Mouse (Mus musculus) heart, embryonic 11.5 days (tissue): ENCODE measurements around the gene Fgd1. TPM values are rescaled to one million over a fixed set of nuclear protein-coding genes. Genes with fewer than 3 reads are reported as not detected.
A peak's percentile ranks its signal among the peaks of the same experiment; 100 is the strongest.

Experiments
- ATAC-seq: fragments of 200-750 bp; cut with Nextera tagmentation; replicated peaks from 2 replicates; pipeline ENCODE4 v1.8.0; 2017; ENCODE audit warnings: moderate library complexity; ENCODE audit not compliant: insufficient number of reproducible peaks, low FRiP score, low TSS enrichment
- H3K27ac ChIP-seq: fragments of 300-500 bp; sonication (generic); 2 replicates; pipeline ENCODE4 v1.5.1; 2014; ENCODE audit warnings: mild to moderate bottlenecking, low read depth, low read length
- H3K27me3 ChIP-seq: fragments of 300-500 bp; sonication (generic); 2 replicates; pipeline ENCODE4 v1.6.1; 2014; ENCODE audit warnings: mild to moderate bottlenecking, low read length, mixed read lengths; ENCODE audit not compliant: control insufficient read depth, insufficient read depth
- H3K36me3 ChIP-seq: fragments of 300-500 bp; sonication (generic); 2 replicates; pipeline ENCODE4 v1.6.1; 2014; ENCODE audit warnings: mild to moderate bottlenecking, low read length, moderate library complexity, mixed read lengths; ENCODE audit not compliant: control insufficient read depth, insufficient read depth
- H3K4me1 ChIP-seq: fragments of 300-500 bp; sonication (generic); 2 replicates; pipeline ENCODE4 v1.6.1; 2014; ENCODE audit warnings: low read length; ENCODE audit not compliant: control insufficient read depth, insufficient read depth
- H3K4me2 ChIP-seq: fragments of 300-500 bp; sonication (generic); 2 replicates; pipeline ENCODE4 v1.6.1; 2014; ENCODE audit warnings: mild to moderate bottlenecking, moderate library complexity
- H3K4me3 ChIP-seq: fragments of 300-500 bp; sonication (generic); 2 replicates; pipeline ENCODE4 v1.5.1; 2014; ENCODE audit warnings: low read depth, low read length
- H3K9ac ChIP-seq: fragments of 300-500 bp; sonication (generic); 2 replicates; pipeline ENCODE4 v1.6.1; 2014; ENCODE audit warnings: mild to moderate bottlenecking, low read depth, low read length, moderate library complexity
- H3K9me3 ChIP-seq: fragments of 300-500 bp; sonication (generic); replicated peaks from 2 replicates; pipeline ENCODE4 v1.6.1; 2016; ENCODE audit warnings: low read length; ENCODE audit not compliant: control insufficient read depth
- WGBS: fragments of 180-500 bp; shearing (Covaris S2); extraction: QIAGEN DNeasy Blood & Tissue Kit; methylation state at CpG from one replicate; pipeline ENCODE4 v1.1.7; 2014; ENCODE audit not compliant: insufficient replicate concordance; 5-methylcytosine and 5-hydroxymethylcytosine counted together
- polyA plus RNA-seq: library from polyadenylated mRNA; unstranded; fragments of >200 nt; fragmentation: Nextera tagmentation; extraction: Ambion mirVana; gene quantifications from 2 replicates; pipeline ENCODE4 v1.2.1, GENCODE M21; 2014

The Fgd1 gene
- polyA plus RNA-seq, result 5.8 and 6.4 TPM in 2 replicates

GRCm38 (mm10) chrX:151045850-151046249, at the start of gene Fgd1:
Gene Fgd1 (plus strand): TSS chrX:151046150.
- Histone ChIP-seq H3K27me3 (no peaks in the 10 kb centered on the region; the same call in 1 of the 2 replicates), H3K9me3 (no peaks in the 10 kb centered on the region; the same call in 1 of the 2 replicates), H3K36me3 (no peaks in the 10 kb centered on the region), H3K4me1 (no peaks in the 10 kb centered on the region), H3K4me3 (peak within 1 kb of the TSS; percentile 67), H3K4me2 (peak within 1 kb of the TSS; percentile 64), H3K9ac (peak within 1 kb of the TSS; percentile 82), H3K27ac (peak within 1 kb of the TSS; percentile 83)
- WGBS, result 79% methylated on average over 8 of the region's 8 CpGs
- no peak for ATAC-seq

GRCm38 (mm10) chrX:150996775-150997174, 49.2 kb upstream of the Fgd1 start:
- Histone ChIP-seq H3K4me3 (no peak overlapping the region), H3K36me3 (0 out of 2 replicates have a peak, but pooled peaks cover 3% of the 10 kb centered on the region), H3K4me1 (no peaks in the 10 kb centered on the region), H3K9ac (no peak overlapping the region), H3K27ac (no peak overlapping the region), H3K9me3 (no peaks in the 10 kb centered on the region), H3K27me3 (no peaks in the 10 kb centered on the region), H3K4me2 (no peak overlapping the region)
- 84% methylated on average over 3 of the region's 3 CpGs for WGBS
- no peak for ATAC-seq

GRCm38 (mm10) chrX:151016938-151017877, 28.7 kb upstream of the Fgd1 start, which contains the start of gene Gnl3l:
Gene Gnl3l (minus strand): TSS chrX:151017322.
- peak within 1 kb of the TSS; percentile 65 for H3K4me2 ChIP-seq
- peak; percentile 95 for ATAC-seq
- 24% methylated on average over 43 of the region's 43 CpGs for WGBS

GRCm38 (mm10) chrX:151017897-151018296, 28.1 kb upstream of the Fgd1 start:
- ATAC-seq, result no peak
- H3K4me3 ChIP-seq, result peak overlapping the region; percentile 48
- H3K27me3 ChIP-seq, result no peaks in the 10 kb centered on the region
- WGBS, result 10% methylated on average over 3 of the region's 3 CpGs
- H3K4me2 ChIP-seq, result peak overlapping the region; percentile 62
- peaks cover 2% of the 10 kb centered on the region; the same call in 1 of the 2 replicates for H3K4me1 ChIP-seq
- H3K27ac ChIP-seq, result peak overlapping the region; percentile 62
- peak overlapping the region; percentile 61; the same call in 1 of the 2 replicates for H3K9ac ChIP-seq
- no peaks in the 10 kb centered on the region for H3K9me3 ChIP-seq
- no peaks in the 10 kb centered on the region for H3K36me3 ChIP-seq

More at GRCm38 (mm10) chrX:151016938-151017877, 28.7 kb upstream of the Fgd1 start, which contains the start of gene Gnl3l:
- no peaks in the 10 kb centered on the region for H3K36me3 ChIP-seq
- no peaks in the 10 kb centered on the region for H3K27me3 ChIP-seq
- peak within 1 kb of the TSS; percentile 61; the same call in 1 of the 2 replicates for H3K9ac ChIP-seq
- H3K4me3 ChIP-seq, result peak within 1 kb of the TSS; percentile 48
- H3K9me3 ChIP-seq, result no peaks in the 10 kb centered on the region
- peak within 1 kb of the TSS; percentile 62 for H3K27ac ChIP-seq
- peaks cover 2% of the 10 kb centered on the region; the same call in 1 of the 2 replicates for H3K4me1 ChIP-seq

- Histone ChIP-seq H3K4me1 (peaks cover 2% of the 10 kb centered on the region; the same call in 1 of the 2 replicates), H3K4me2 (peak overlapping the region; percentile 62), H3K27ac (no peak overlapping the region), H3K4me3 (no peak overlapping the region), H3K36me3 (no peaks in the 10 kb centered on the region), H3K9ac (no peak overlapping the region), H3K9me3 (no peaks in the 10 kb centered on the region), H3K27me3 (no peaks in the 10 kb centered on the region)
- 64% methylated on average over 3 of the region's 3 CpGs for WGBS
- no peak for ATAC-seq
Measured at GRCm38 (mm10) chrX:151018798-151019197, 27.2 kb upstream of the Fgd1 start.

- H3K27me3 ChIP-seq, result no peaks in the 10 kb centered on the region
- 0 out of 2 replicates have a peak overlapping the region, but pooled peaks have one; percentile 41 for H3K27ac ChIP-seq
- no peak for ATAC-seq
- no peak overlapping the region for H3K9ac ChIP-seq
- H3K4me3 ChIP-seq, result no peak overlapping the region
- H3K36me3 ChIP-seq, result no peaks in the 10 kb centered on the region
- no peaks in the 10 kb centered on the region for H3K9me3 ChIP-seq
- H3K4me1 ChIP-seq, result no peaks in the 10 kb centered on the region; the same call in 1 of the 2 replicates
- 69% methylated on average over 3 of the region's 3 CpGs for WGBS
- H3K4me2 ChIP-seq, result no peak overlapping the region
Measured at GRCm38 (mm10) chrX:151031400-151031799, 14.6 kb upstream of the Fgd1 start.

- no peak for ATAC-seq
- WGBS, result 55% methylated on average over 5 of the region's 5 CpGs
- Histone ChIP-seq H3K4me2 (no peak overlapping the region), H3K4me1 (no peaks in the 10 kb centered on the region; the same call in 1 of the 2 replicates), H3K27me3 (no peaks in the 10 kb centered on the region), H3K27ac (no peak overlapping the region), H3K9me3 (no peaks in the 10 kb centered on the region), H3K9ac (no peak overlapping the region), H3K4me3 (no peak overlapping the region), H3K36me3 (no peaks in the 10 kb centered on the region)
Measured at GRCm38 (mm10) chrX:151041223-151041622, 4.7 kb upstream of the Fgd1 start.

GRCm38 (mm10) chrX:151046321-151046720, 371 bp downstream of the Fgd1 start:
- Histone ChIP-seq H3K9ac (no peak overlapping the region), H3K27me3 (no peaks in the 10 kb centered on the region; the same call in 1 of the 2 replicates), H3K27ac (no peak overlapping the region), H3K4me3 (peak overlapping the region; percentile 67), H3K36me3 (no peaks in the 10 kb centered on the region), H3K4me2 (peak overlapping the region; percentile 64), H3K9me3 (no peaks in the 10 kb centered on the region; the same call in 1 of the 2 replicates), H3K4me1 (no peaks in the 10 kb centered on the region)
- WGBS, result 53% methylated on average over 11 of the region's 11 CpGs
- ATAC-seq, result no peak
